Mouse (Mus musculus): ENCODE measurements around the gene Strn3. TPM values are rescaled to one million over a fixed set of nuclear protein-coding genes. Genes with fewer than 3 reads are reported as not detected.
"Not testable (repeated sequence)": the region's sequence is repeated elsewhere in the genome, so short reads cannot be mapped to it uniquely, and the experiment has no call there.

The Strn3 gene
- polyA plus RNA-seq, 1 experiment: 77.4 TPM

- TF ChIP-seq POLR2A (IDR thresholded peaks at IDR 0.05; ENCODE audit: borderline replicate concordance, insufficient read depth, low read length): no peak
- Histone ChIP-seq H3K4me3 (replicated peaks; ENCODE audit: insufficient read depth, low read depth, low read length) (no peak overlapping the region), H3K4me1 (ENCODE audit: control insufficient read depth, insufficient read depth, low read length) (peaks cover 22% of the 10 kb centered on the region), H3K27ac (ENCODE audit: insufficient read depth, low read length) (no peak overlapping the region), H3K27me3 (ENCODE audit: control insufficient read depth, insufficient read depth, low read length) (no peaks in the 10 kb centered on the region)
- WGBS: 6% methylated on average over 1 of the region's 1 CpGs
- no peak for DNase-seq
These were observed 12.2 kb upstream of the Strn3 start for GRCm38 (mm10) chr12:51703859-51704258.

- DNase-seq: no peak
- peaks cover 22% of the 10 kb centered on the region for H3K4me1 ChIP-seq (ENCODE audit: control insufficient read depth, insufficient read depth, low read length)
- no peak overlapping the region for H3K4me3 ChIP-seq (replicated peaks; ENCODE audit: insufficient read depth, low read depth, low read length)
These were observed 10.0 kb upstream of the Strn3 start for GRCm38 (mm10) chr12:51701723-51702122.

GRCm38 (mm10) chr12:51699623-51700393, 8.1 kb upstream of the Strn3 start:
- WGBS: 57% methylated on average over 8 of the region's 8 CpGs

More at GRCm38 (mm10) chr12:51701723-51702122, 10.0 kb upstream of the Strn3 start:
- TF ChIP-seq POLR2A (IDR thresholded peaks at IDR 0.05; ENCODE audit: borderline replicate concordance, insufficient read depth, low read length) (no peak), CTCF (IDR thresholded peaks at IDR 0.05; ENCODE audit: borderline replicate concordance, insufficient read depth, low read depth, low read length) (no peak)
- Histone ChIP-seq H3K27me3 (ENCODE audit: control insufficient read depth, insufficient read depth, low read length) (no peaks in the 10 kb centered on the region), H3K27ac (ENCODE audit: insufficient read depth, low read length) (no peak overlapping the region)

DNA sequence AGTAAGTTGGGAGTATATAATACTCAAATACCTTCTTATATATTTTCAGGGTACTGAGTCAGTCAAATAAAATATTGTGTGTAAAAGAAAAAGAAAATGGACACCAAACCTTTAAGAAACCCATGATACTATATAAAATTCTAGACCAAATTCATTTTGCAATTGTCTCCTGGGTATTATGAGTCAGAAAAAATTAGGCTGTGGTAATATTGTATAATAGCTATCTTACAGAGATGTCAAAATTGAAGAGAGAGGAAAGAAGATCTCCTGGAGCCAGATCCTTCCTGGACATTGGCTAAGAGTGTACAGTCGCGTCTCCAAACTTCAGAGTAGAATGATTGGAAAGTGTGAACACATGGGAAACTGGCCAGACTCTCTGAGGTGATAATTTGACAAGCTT, 4.5 kb upstream of the Strn3 start:
- H3K4me1 ChIP-seq (ENCODE audit: control insufficient read depth, insufficient read depth, low read length): peaks cover 10% of the 10 kb centered on the region
- DNase-seq: no peak
- no peaks in the 10 kb centered on the region for H3K27me3 ChIP-seq (ENCODE audit: control insufficient read depth, insufficient read depth, low read length)
- no peak overlapping the region for H3K4me3 ChIP-seq (replicated peaks; ENCODE audit: insufficient read depth, low read depth, low read length)
- H3K27ac ChIP-seq (ENCODE audit: insufficient read depth, low read length): no peak overlapping the region
- TF ChIP-seq POLR2A (IDR thresholded peaks at IDR 0.05; ENCODE audit: borderline replicate concordance, insufficient read depth, low read length): no peak
- TF ChIP-seq CTCF (IDR thresholded peaks at IDR 0.05; ENCODE audit: borderline replicate concordance, insufficient read depth, low read depth, low read length): no peak
- WGBS: 71% methylated on average over 2 of the region's 2 CpGs

More at GRCm38 (mm10) chr12:51699623-51700393, 8.1 kb upstream of the Strn3 start:
- Histone ChIP-seq H3K4me1 (ENCODE audit: control insufficient read depth, insufficient read depth, low read length) (peaks cover 18% of the 10 kb centered on the region), H3K27me3 (ENCODE audit: control insufficient read depth, insufficient read depth, low read length) (no peaks in the 10 kb centered on the region), H3K4me3 (replicated peaks; ENCODE audit: insufficient read depth, low read depth, low read length) (no peak overlapping the region), H3K27ac (ENCODE audit: insufficient read depth, low read length) (peak overlapping the region; percentile 13; the same call in 1 of the 2 replicates)
- TF ChIP-seq CTCF (IDR thresholded peaks at IDR 0.05; ENCODE audit: borderline replicate concordance, insufficient read depth, low read depth, low read length): no peak
- TF ChIP-seq POLR2A (IDR thresholded peaks at IDR 0.05; ENCODE audit: borderline replicate concordance, insufficient read depth, low read length): no peak
- no peak for DNase-seq

GRCm38 (mm10) chr12:51694966-51695365, 3.3 kb upstream of the Strn3 start:
- 93% methylated on average over 1 of the region's 1 CpGs for WGBS
- no peak for DNase-seq
- no peak for TF ChIP-seq CTCF (IDR thresholded peaks at IDR 0.05; ENCODE audit: borderline replicate concordance, insufficient read depth, low read depth, low read length)
- no peak for TF ChIP-seq POLR2A (IDR thresholded peaks at IDR 0.05; ENCODE audit: borderline replicate concordance, insufficient read depth, low read length)
- Histone ChIP-seq H3K27me3 (ENCODE audit: control insufficient read depth, insufficient read depth, low read length) (no peaks in the 10 kb centered on the region), H3K4me1 (ENCODE audit: control insufficient read depth, insufficient read depth, low read length) (peaks cover 8% of the 10 kb centered on the region), H3K27ac (ENCODE audit: insufficient read depth, low read length) (no peak overlapping the region), H3K4me3 (replicated peaks; ENCODE audit: insufficient read depth, low read depth, low read length) (no peak overlapping the region)

DNA sequence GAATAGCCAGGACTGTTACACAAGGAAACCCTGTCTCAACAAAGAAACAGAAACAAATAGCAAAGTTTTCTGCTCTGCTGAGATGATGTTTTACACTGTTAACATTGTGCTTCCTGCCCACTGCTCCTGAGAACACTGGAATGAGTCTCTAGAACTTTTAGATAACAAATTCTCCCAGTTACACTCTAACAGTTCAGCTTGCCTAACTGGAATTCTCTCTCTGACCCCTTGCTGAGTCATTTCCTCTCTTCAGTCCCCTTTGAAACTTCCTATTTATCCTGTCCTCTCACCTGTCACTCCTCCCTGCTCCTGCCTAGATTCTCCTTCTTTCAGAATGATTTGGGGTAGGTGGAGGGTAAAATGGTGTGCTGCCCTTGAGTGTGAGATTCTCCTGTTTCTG, 2.4 kb upstream of the Strn3 start:
- DNase-seq: no peak
- Histone ChIP-seq H3K27ac (ENCODE audit: insufficient read depth, low read length) (no peak overlapping the region), H3K4me1 (ENCODE audit: control insufficient read depth, insufficient read depth, low read length) (peaks cover 6% of the 10 kb centered on the region), H3K27me3 (ENCODE audit: control insufficient read depth, insufficient read depth, low read length) (no peaks in the 10 kb centered on the region), H3K4me3 (replicated peaks; ENCODE audit: insufficient read depth, low read depth, low read length) (no peak overlapping the region)
- TF ChIP-seq CTCF (IDR thresholded peaks at IDR 0.05; ENCODE audit: borderline replicate concordance, insufficient read depth, low read depth, low read length) (no peak), POLR2A (IDR thresholded peaks at IDR 0.05; ENCODE audit: borderline replicate concordance, insufficient read depth, low read length) (no peak)

DNA sequence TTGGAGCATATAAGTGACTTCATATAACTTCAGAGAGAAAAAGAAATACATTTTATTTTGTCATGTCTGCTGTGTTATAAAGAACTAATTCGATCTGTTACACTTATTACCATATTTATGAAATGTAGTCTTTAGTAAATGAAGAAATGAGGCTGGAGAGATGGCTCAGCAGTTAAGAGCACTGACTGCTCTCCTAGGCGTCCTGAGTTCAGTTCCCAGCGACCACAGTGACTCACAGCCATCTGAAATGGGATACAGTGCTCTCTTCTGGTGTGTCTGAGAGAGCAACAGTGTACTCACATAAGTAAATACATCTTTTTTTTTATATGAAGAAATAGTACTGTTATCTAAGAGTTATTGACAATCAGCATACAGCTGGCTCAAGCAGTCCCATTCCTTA, 1.7 kb upstream of the Strn3 start:
- WGBS: 83% methylated on average over 3 of the region's 3 CpGs
- TF ChIP-seq POLR2A (IDR thresholded peaks at IDR 0.05; ENCODE audit: borderline replicate concordance, insufficient read depth, low read length) (no peak), CTCF (IDR thresholded peaks at IDR 0.05; ENCODE audit: borderline replicate concordance, insufficient read depth, low read depth, low read length) (no peak)
- H3K4me1 ChIP-seq (ENCODE audit: control insufficient read depth, insufficient read depth, low read length): peaks cover 3% of the 10 kb centered on the region
- no peaks in the 10 kb centered on the region for H3K27me3 ChIP-seq (ENCODE audit: control insufficient read depth, insufficient read depth, low read length)
- H3K4me3 ChIP-seq (replicated peaks; ENCODE audit: insufficient read depth, low read depth, low read length): no peak overlapping the region
- DNase-seq: no peak
- H3K27ac ChIP-seq (ENCODE audit: insufficient read depth, low read length): no peak overlapping the region

- not testable (repeated sequence) for H3K4me1 ChIP-seq (ENCODE audit: control insufficient read depth, insufficient read depth, low read length); H3K27me3 ChIP-seq (ENCODE audit: control insufficient read depth, insufficient read depth, low read length); H3K27ac ChIP-seq (ENCODE audit: insufficient read depth, low read length)
- peak overlapping the region; percentile 87 for H3K4me3 ChIP-seq (replicated peaks; ENCODE audit: insufficient read depth, low read depth, low read length)
- DNase-seq: peak; percentile 18 to 33
- 71% methylated on average over 10 of the region's 10 CpGs for WGBS
These were observed 1.2 kb upstream of the Strn3 start for GRCm38 (mm10) chr12:51692870-51693269.

Measured in cerebellum, adult 2 months (tissue).